Mouse (Mus musculus): ENCODE measurements around the gene Sim1.

- TF ChIP-seq CTCF (IDR thresholded peaks at IDR 0.05; ENCODE audit: low read depth, low read length): 0 out of 2 replicates have a peak, but pooled peaks have one; percentile 14
- TF ChIP-seq POLR2AphosphoS5 (IDR thresholded peaks at IDR 0.05; ENCODE audit: insufficient replicate concordance, low read depth, low read length): no peak
- TF ChIP-seq TAL1 (conservative IDR thresholded peaks at IDR 0.05; ENCODE audit: low read depth, low read length): no peak
Measured at GRCm38 (mm10) chr10:50881476-50882069, 13.0 kb upstream of the Sim1 start.
